Mouse (Mus musculus) NIH3T3 (cell line): Measurements from ENCODE around the gene Hnf4a.

Experiments
- DNase-seq: peaks from one replicate; pipeline ENCODE4 v3.0.0-alpha.2; 2012; ENCODE audit warnings: low read depth

Hnf4a gene

GRCm38 (mm10) chr2:163552518-163552929 is 45.9 kb downstream of the Hnf4a start:
- no peak for DNase-seq

GRCm38 (mm10) chr2:163554425-163554982 is 47.9 kb downstream of the Hnf4a start:
- DNase-seq: no peak

GRCm38 (mm10) chr2:163554996-163555395 is 48.4 kb downstream of the Hnf4a start:
- no peak for DNase-seq

GRCm38 (mm10) chr2:163555417-163555816 is 48.8 kb downstream of the Hnf4a start:
- DNase-seq: no peak

- DNase-seq: no peak
These were observed 51.9 kb downstream of the Hnf4a start for GRCm38 (mm10) chr2:163558548-163558947.

GRCm38 (mm10) chr2:163559236-163559635 is 52.6 kb downstream of the Hnf4a start:
- no peak for DNase-seq

- DNase-seq: no peak
These were observed 53.6 kb downstream of the Hnf4a start for GRCm38 (mm10) chr2:163560247-163560646.

- no peak for DNase-seq
These were observed 54.8 kb downstream of the Hnf4a start for GRCm38 (mm10) chr2:163561258-163561948.

- DNase-seq: peak; percentile 60
These were observed 58.0 kb downstream of the Hnf4a start for GRCm38 (mm10) chr2:163564646-163565045.

GRCm38 (mm10) chr2:163574321-163574720 is 67.7 kb downstream of the Hnf4a start:
- DNase-seq: no peak

GRCm38 (mm10) chr2:163575248-163575647 is 68.6 kb downstream of the Hnf4a start:
- DNase-seq: no peak

GRCm38 (mm10) chr2:163577986-163578385 is 71.4 kb downstream of the Hnf4a start:
- DNase-seq: no peak

- DNase-seq: no peak
These were observed 73.7 kb downstream of the Hnf4a start for GRCm38 (mm10) chr2:163580069-163580945.

- no peak for DNase-seq
These were observed 76.8 kb downstream of the Hnf4a start for GRCm38 (mm10) chr2:163583226-163584087.

- peak; percentile 13 for DNase-seq
These were observed 77.4 kb downstream of the Hnf4a start for GRCm38 (mm10) chr2:163584088-163584426.

GRCm38 (mm10) chr2:163586384-163587261 is 80.0 kb downstream of the Hnf4a start:
- peak; percentile 42 for DNase-seq

GRCm38 (mm10) chr2:163587506-163587905 is 80.9 kb downstream of the Hnf4a start:
- no peak for DNase-seq

- peak; percentile 27 for DNase-seq
These were observed 83.6 kb downstream of the Hnf4a start for GRCm38 (mm10) chr2:163590211-163590610.

- peak; percentile 71 for DNase-seq
These were observed 84.4 kb downstream of the Hnf4a start for GRCm38 (mm10) chr2:163590996-163591395.

GRCm38 (mm10) chr2:163592084-163592483 is 85.5 kb downstream of the Hnf4a start:
- peak; percentile 43 for DNase-seq
